Mouse (Mus musculus): ENCODE results near the gene Inafm1. TPM values are rescaled to one million over a fixed set of nuclear protein-coding genes. Genes with fewer than 3 reads are reported as not detected.

Gene Inafm1
- 9.8 and 10.3 TPM in 2 replicates for polyA plus RNA-seq (2014; fragmentation: Nextera tagmentation; extraction: Ambion mirVana)

DNA sequence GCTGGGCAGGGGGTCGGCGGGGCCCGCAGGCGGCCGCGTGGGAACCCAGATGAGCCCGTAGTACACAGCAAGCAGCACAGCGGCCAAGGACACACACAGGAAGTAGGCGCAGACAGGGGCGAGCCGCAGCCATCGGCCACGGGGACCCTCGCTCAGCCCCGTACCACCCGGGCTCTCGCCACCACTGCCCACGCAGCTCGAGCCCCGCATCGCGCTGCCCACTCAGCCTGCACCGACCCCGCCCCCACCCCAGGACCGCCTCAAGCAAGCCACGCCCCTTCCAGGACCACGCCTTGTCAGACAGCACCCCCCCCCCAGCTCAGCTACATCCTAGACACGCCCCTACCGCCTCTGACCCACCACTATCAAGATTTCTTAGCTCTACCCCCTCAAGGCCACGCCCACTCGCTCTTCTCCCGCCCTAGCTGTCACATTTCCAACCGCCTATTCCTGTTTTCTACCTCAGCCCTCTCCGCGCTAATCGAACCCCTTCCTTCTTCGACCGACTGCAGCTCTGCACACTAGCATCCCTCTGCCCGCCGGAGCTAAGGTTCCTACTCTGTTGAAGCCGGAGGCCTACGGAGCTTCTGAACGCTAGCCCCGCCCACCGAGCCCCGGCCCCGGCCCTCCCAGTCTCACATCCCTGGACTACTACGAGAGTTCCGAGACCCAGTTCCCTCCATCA lies at the start of gene Inafm1:
Inafm1 (minus strand) TSS at position 537 of the 685 bp plus-strand sequence.
- H3K36me3 ChIP-seq (ENCODE audit: control insufficient read depth, insufficient read depth, low read length) = peaks cover 6% of the 10 kb centered on the region; the same call in 1 of the 2 replicates
- no peaks in the 10 kb centered on the region for H3K9me3 ChIP-seq (ENCODE audit: control insufficient read depth, low read length)
- WGBS = under 1% methylated on average over 47 of the region's 49 CpGs
- ATAC-seq (ENCODE audit: low FRiP score) (peak; percentile 86), DNase-seq (ENCODE audit: low spot score, missing footprints) (peak; percentile 99)
- H3K4me3 ChIP-seq (ENCODE audit: low read depth, low read length) = peak within 1 kb of the TSS; percentile 70
- peak within 1 kb of the TSS; percentile 68 for H3K27ac ChIP-seq (ENCODE audit: low read depth, low read length)
- peak within 1 kb of the TSS; percentile 80 for H3K9ac ChIP-seq (ENCODE audit: low read length)
- H3K4me2 ChIP-seq = peak within 1 kb of the TSS; percentile 99
- H3K27me3 ChIP-seq (ENCODE audit: control insufficient read depth, insufficient read depth, low read length) = peaks cover 3% of the 10 kb centered on the region
- H3K4me1 ChIP-seq (ENCODE audit: control insufficient read depth, insufficient read depth, low read length) = peaks cover 17% of the 10 kb centered on the region

DNA sequence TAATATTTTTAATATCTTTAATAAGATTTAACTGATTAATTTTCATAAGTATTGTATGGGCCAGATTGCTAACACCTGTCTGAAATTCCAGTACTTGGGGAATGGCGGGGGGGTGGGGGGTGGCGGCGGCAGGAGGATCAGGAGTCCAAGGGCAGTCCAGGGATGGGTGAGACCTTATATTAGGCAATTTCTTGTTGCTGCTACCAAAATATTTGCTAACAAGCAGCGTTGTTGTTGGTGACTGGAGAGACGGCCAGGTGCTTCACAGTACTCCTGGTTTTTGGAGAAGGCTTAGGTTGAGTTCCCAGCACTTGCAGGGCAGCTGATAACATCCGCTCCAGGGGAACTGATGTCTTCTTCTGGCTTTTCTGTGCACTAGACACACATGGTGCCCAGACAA lies 47.1 kb upstream of the Inafm1 start:
- H3K27me3 ChIP-seq (ENCODE audit: control insufficient read depth, insufficient read depth, low read length) = no peaks in the 10 kb centered on the region
- no peaks in the 10 kb centered on the region for H3K4me1 ChIP-seq (ENCODE audit: control insufficient read depth, insufficient read depth, low read length)
- H3K27ac ChIP-seq (ENCODE audit: low read depth, low read length) = no peak overlapping the region
- ATAC-seq (ENCODE audit: low FRiP score) (no peak), DNase-seq (ENCODE audit: low spot score, missing footprints) (no peak)
- no peak overlapping the region for H3K4me3 ChIP-seq (ENCODE audit: low read depth, low read length)
- no peak overlapping the region for H3K9ac ChIP-seq (ENCODE audit: low read length)
- 88% methylated on average over 6 of the region's 6 CpGs for WGBS
- peaks cover 2% of the 10 kb centered on the region; the same call in 1 of the 2 replicates for H3K36me3 ChIP-seq (ENCODE audit: control insufficient read depth, insufficient read depth, low read length)
- no peak overlapping the region for H3K4me2 ChIP-seq
- H3K9me3 ChIP-seq (ENCODE audit: control insufficient read depth, low read length) = no peaks in the 10 kb centered on the region

DNA sequence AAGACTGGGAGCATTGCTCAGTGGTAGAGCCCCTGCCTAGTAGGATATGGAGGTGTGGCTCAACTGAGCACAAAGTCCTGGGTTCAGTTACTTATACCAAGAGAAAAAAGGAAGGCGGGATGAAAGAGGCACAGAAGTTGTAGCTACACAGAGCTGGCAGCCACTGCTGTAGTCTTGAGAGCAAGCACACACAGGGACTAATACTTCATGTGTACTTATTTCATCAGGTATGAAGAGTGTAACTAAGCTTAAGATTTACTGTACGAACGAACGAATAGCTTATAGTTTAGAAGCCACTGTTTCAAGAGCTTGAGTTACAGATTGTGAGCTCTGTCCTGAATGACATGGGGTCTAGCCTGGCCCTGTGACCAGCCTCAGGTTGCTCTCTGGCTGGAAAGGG lies 45.8 kb upstream of the Inafm1 start:
- ATAC-seq (ENCODE audit: low FRiP score) = no peak
- no peak overlapping the region for H3K27ac ChIP-seq (ENCODE audit: low read depth, low read length)
- 94% methylated on average over 4 of the region's 4 CpGs for WGBS

DNA sequence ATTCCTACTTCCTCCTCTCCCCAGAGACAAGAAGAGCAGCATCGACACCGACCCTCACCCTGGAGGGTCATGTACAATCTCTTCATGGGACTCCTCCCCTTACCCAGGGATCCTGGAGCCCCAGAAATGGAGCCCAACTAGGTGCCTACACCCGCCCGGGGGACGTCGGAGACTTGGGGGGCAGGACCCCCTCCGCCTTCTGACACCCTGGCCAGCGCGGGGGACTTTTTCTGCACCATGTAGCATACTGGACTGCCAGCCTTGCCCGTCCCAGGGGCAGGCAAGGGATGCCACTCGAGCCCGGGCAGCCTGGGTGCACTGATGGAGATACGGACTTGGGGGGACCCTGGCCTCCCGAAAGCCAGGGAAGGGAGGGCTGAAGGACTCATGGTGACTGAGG lies 43.7 kb upstream of the Inafm1 start:
- no peak overlapping the region for H3K27ac ChIP-seq (ENCODE audit: low read depth, low read length)
- no peak overlapping the region for H3K4me3 ChIP-seq (ENCODE audit: low read depth, low read length)
- ATAC-seq (ENCODE audit: low FRiP score) = no peak
- no peaks in the 10 kb centered on the region for H3K27me3 ChIP-seq (ENCODE audit: control insufficient read depth, insufficient read depth, low read length)
- H3K36me3 ChIP-seq (ENCODE audit: control insufficient read depth, insufficient read depth, low read length) = no peaks in the 10 kb centered on the region
- H3K9me3 ChIP-seq (ENCODE audit: control insufficient read depth, low read length) = no peaks in the 10 kb centered on the region
- no peak overlapping the region for H3K4me2 ChIP-seq
- peaks cover 16% of the 10 kb centered on the region for H3K4me1 ChIP-seq (ENCODE audit: control insufficient read depth, insufficient read depth, low read length)
- 83% methylated on average over 14 of the region's 14 CpGs for WGBS
- no peak overlapping the region for H3K9ac ChIP-seq (ENCODE audit: low read length)
- no peak for DNase-seq (ENCODE audit: low spot score, missing footprints)

More for the DNA sequence above, 45.8 kb upstream of the Inafm1 start:
- no peaks in the 10 kb centered on the region for H3K27me3 ChIP-seq (ENCODE audit: control insufficient read depth, insufficient read depth, low read length)
- no peak overlapping the region for H3K4me3 ChIP-seq (ENCODE audit: low read depth, low read length)
- H3K4me2 ChIP-seq = no peak overlapping the region
- H3K36me3 ChIP-seq (ENCODE audit: control insufficient read depth, insufficient read depth, low read length) = no peaks in the 10 kb centered on the region
- DNase-seq (ENCODE audit: low spot score, missing footprints) = no peak
- peaks cover 2% of the 10 kb centered on the region; the same call in 1 of the 2 replicates for H3K4me1 ChIP-seq (ENCODE audit: control insufficient read depth, insufficient read depth, low read length)
- H3K9me3 ChIP-seq (ENCODE audit: control insufficient read depth, low read length) = no peaks in the 10 kb centered on the region
- H3K9ac ChIP-seq (ENCODE audit: low read length) = no peak overlapping the region

DNA sequence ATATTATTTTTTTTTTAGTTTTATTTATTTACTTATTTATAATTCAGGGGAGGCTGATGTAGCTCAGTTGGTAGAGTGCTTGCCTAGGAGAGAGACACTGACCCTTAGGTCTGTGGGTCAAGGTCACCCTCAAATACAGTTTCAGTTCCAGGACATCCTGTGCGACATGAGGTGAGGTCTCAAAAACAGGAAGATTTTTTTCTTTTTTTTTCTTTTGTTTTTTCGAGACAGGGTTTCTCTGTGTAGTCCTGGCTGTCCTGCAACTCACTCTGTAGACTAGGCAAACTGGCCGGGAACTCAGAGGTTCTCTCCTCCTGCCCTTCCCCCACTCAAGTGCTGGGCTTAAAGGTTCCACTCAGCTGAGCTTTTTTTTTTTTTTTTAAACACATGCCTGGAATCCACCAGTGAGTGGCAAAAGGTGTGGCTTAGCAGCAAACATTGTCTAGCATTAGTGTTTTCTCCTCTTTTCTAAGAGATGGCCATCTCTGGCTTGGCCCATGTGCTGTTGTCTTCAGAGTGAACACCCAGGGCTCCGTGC lies 41.9 kb upstream of the Inafm1 start:
- no peaks in the 10 kb centered on the region for H3K36me3 ChIP-seq (ENCODE audit: control insufficient read depth, insufficient read depth, low read length)
- H3K27ac ChIP-seq (ENCODE audit: low read depth, low read length) = no peak overlapping the region
- no peak overlapping the region for H3K9ac ChIP-seq (ENCODE audit: low read length)
- WGBS = 74% methylated on average over 4 of the region's 4 CpGs
- H3K4me1 ChIP-seq (ENCODE audit: control insufficient read depth, insufficient read depth, low read length) = peaks cover 32% of the 10 kb centered on the region
- H3K4me3 ChIP-seq (ENCODE audit: low read depth, low read length) = no peak overlapping the region
- no peak for DNase-seq (ENCODE audit: low spot score, missing footprints)
- H3K9me3 ChIP-seq (ENCODE audit: control insufficient read depth, low read length) = no peaks in the 10 kb centered on the region
- peaks cover 2% of the 10 kb centered on the region; the same call in 1 of the 2 replicates for H3K27me3 ChIP-seq (ENCODE audit: control insufficient read depth, insufficient read depth, low read length)
- ATAC-seq (ENCODE audit: low FRiP score) = no peak
- no peak overlapping the region for H3K4me2 ChIP-seq

DNA sequence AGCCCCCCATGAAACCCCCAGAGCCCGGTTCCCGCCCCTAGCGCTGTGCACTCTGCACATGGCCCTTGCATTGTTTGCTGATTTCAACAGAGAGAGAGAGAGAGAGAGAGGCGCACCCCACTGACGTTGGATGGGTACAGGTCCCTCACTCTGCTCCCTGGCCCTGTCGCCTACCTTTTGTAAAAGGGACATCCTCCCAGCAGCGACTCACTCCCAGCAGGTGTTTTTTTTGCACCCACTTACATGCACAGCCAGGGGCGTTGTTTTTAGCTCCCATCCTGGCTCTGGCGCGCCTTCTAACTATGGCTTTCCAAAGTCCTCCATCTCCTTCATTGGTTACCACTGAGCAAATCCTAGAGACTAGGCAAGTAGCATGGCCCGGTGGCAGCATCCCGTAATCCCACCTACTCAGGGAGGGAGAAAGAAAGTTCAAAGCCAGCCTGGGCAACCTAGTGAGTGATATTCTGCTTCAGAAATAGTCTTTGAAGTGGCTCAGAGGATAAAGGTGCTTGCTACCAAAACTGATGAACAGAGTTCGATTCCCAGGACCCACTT lies 40.9 kb upstream of the Inafm1 start:
- peak overlapping the region; percentile 85 for H3K9ac ChIP-seq (ENCODE audit: low read length)
- H3K27me3 ChIP-seq (ENCODE audit: control insufficient read depth, insufficient read depth, low read length) = peaks cover 2% of the 10 kb centered on the region; the same call in 1 of the 2 replicates
- peaks cover 41% of the 10 kb centered on the region for H3K4me1 ChIP-seq (ENCODE audit: control insufficient read depth, insufficient read depth, low read length)
- H3K4me3 ChIP-seq (ENCODE audit: low read depth, low read length) = peak overlapping the region; percentile 63
- peak; percentile 25 for ATAC-seq (ENCODE audit: low FRiP score)
- H3K9me3 ChIP-seq (ENCODE audit: control insufficient read depth, low read length) = no peaks in the 10 kb centered on the region
- H3K27ac ChIP-seq (ENCODE audit: low read depth, low read length) = peak overlapping the region; percentile 83
- H3K36me3 ChIP-seq (ENCODE audit: control insufficient read depth, insufficient read depth, low read length) = no peaks in the 10 kb centered on the region
- 8% methylated on average over 13 of the region's 13 CpGs for WGBS
- peak overlapping the region; percentile 98 for H3K4me2 ChIP-seq
- no peak for DNase-seq (ENCODE audit: low spot score, missing footprints)

DNA sequence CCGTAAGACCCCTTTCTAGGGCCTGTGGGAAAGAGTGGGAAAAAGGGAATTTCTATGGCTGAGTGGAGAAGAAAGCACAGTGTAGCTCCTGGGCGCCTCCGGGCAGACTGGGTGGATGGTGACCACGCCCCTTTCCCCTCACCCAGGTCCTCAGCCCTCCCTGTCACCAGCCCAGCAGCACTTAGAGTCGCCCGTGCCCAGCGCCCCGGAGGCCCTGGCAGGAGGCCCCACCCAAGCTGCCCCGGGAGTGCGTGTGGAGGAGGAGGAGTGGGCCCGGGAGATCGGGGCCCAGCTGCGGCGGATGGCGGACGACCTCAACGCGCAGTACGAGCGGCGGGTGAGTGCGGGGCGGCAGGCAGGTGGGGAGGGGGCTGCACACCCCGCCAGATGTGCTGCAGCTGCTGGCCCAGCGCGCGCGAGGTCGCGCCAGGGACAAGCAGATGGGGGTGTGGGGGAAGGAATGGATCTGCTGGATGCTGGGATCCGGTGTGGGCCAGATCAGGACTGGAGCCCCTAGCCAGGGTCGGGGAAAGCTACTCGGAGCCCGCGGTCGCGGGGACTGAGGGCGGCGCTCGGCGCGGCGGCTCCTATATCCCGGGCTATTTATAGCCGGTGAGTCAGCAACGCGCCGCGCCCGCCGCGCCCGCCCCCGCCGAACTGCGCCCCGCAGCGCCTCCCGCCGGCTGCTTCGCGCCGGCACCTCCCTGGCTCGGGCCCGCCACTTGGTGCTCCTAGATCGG lies 40.2 kb upstream of the Inafm1 start:
- Histone ChIP-seq H3K4me3 (ENCODE audit: low read depth, low read length) (peak overlapping the region; percentile 63), H3K36me3 (ENCODE audit: control insufficient read depth, insufficient read depth, low read length) (no peaks in the 10 kb centered on the region), H3K27me3 (ENCODE audit: control insufficient read depth, insufficient read depth, low read length) (peaks cover 2% of the 10 kb centered on the region; the same call in 1 of the 2 replicates), H3K4me1 (ENCODE audit: control insufficient read depth, insufficient read depth, low read length) (peaks cover 44% of the 10 kb centered on the region), H3K9me3 (ENCODE audit: control insufficient read depth, low read length) (no peaks in the 10 kb centered on the region), H3K9ac (ENCODE audit: low read length) (peak overlapping the region; percentile 85), H3K4me2 (peak overlapping the region; percentile 98), H3K27ac (ENCODE audit: low read depth, low read length) (peak overlapping the region; percentile 83)
- WGBS = under 1% methylated on average over 57 of the region's 66 CpGs
- ATAC-seq (ENCODE audit: low FRiP score) = peak; percentile 68
- peak; percentile 97 for DNase-seq (ENCODE audit: low spot score, missing footprints)

DNA sequence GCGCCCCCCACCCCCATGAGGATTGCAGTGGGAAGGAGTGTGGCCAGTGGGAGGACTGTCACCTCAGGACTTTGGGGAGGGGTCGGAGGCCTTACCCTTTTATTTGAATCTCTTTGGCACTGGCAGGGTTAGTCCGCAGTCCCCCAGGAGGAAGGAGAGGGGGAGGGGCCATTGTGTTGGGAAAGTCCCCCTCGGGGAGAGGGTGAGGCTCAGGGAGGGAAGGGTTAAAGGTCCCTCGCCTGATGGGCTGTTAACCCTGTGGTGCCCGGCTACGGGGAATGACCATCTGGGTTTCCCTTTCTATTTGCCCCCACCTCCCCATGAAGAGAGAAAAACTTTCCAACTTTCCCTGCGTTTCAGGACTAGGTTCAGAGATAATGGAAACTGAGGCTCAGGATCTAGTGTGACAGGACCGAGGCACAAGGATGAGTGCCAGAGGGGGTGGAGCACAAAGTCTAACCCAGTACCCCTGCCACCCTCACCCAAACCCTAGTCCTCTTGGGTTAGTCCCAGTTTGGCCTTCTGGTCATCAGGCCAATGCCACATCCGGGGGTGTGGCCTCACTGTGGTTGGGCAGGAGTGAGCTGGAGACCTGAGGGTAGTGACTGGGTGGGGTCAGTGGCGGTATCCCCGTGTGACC lies 39.4 kb upstream of the Inafm1 start:
- Histone ChIP-seq H3K36me3 (ENCODE audit: control insufficient read depth, insufficient read depth, low read length) (no peaks in the 10 kb centered on the region), H3K9me3 (ENCODE audit: control insufficient read depth, low read length) (no peaks in the 10 kb centered on the region), H3K27ac (ENCODE audit: low read depth, low read length) (peak overlapping the region; percentile 83), H3K4me3 (ENCODE audit: low read depth, low read length) (peak overlapping the region; percentile 63), H3K4me2 (peak overlapping the region; percentile 98), H3K27me3 (ENCODE audit: control insufficient read depth, insufficient read depth, low read length) (peaks cover 2% of the 10 kb centered on the region; the same call in 1 of the 2 replicates), H3K4me1 (ENCODE audit: control insufficient read depth, insufficient read depth, low read length) (peaks cover 44% of the 10 kb centered on the region), H3K9ac (ENCODE audit: low read length) (peak overlapping the region; percentile 85)
- ATAC-seq (ENCODE audit: low FRiP score) (peak; percentile 43), DNase-seq (ENCODE audit: low spot score, missing footprints) (peak; percentile 97)
- 0% methylated on average over 12 of the region's 12 CpGs for WGBS
